Mouse (Mus musculus) lung, embryonic 16.5 days (tissue): Measurements from ENCODE around the gene Ero1l. TPM values are rescaled to one million over a fixed set of nuclear protein-coding genes. Genes with fewer than 3 reads are reported as not detected.

ENCODE experiments used
- ATAC-seq: fragments of 200-750 bp; cut with Nextera tagmentation; 2 replicates; pipeline ENCODE4 v1.8.0; 2017; ENCODE audit warnings: low read depth, mild to moderate bottlenecking, moderate library complexity
- H3K27ac ChIP-seq: fragments of 300-500 bp; sonication (generic); 2 replicates; pipeline ENCODE4 v1.5.1; 2014; ENCODE audit warnings: mild to moderate bottlenecking, control low read depth, low read length
- H3K27me3 ChIP-seq: fragments of 300-500 bp; sonication (generic); 2 replicates; pipeline ENCODE4 v1.6.1; 2014; ENCODE audit warnings: low read depth, low read length, mixed read lengths; ENCODE audit not compliant: control insufficient read depth, insufficient read depth
- H3K36me3 ChIP-seq: fragments of 300-500 bp; sonication (generic); 2 replicates; pipeline ENCODE4 v1.6.1; 2014; ENCODE audit warnings: low read length; ENCODE audit not compliant: control insufficient read depth, insufficient read depth
- H3K4me1 ChIP-seq: fragments of 300-500 bp; sonication (generic); replicated peaks from 2 replicates; pipeline ENCODE4 v1.6.1; 2014; ENCODE audit warnings: low read length, mixed read lengths; ENCODE audit not compliant: control insufficient read depth, insufficient read depth
- H3K4me2 ChIP-seq: fragments of 300-500 bp; sonication (generic); 2 replicates; pipeline ENCODE4 v1.6.1; 2014; ENCODE audit warnings: low read depth, low read length, control low read depth
- H3K4me3 ChIP-seq: fragments of 300-500 bp; sonication (generic); 2 replicates; pipeline ENCODE4 v1.5.1; 2014; ENCODE audit warnings: mild to moderate bottlenecking, low read length, control low read depth
- H3K9ac ChIP-seq: fragments of 300-500 bp; sonication (generic); 2 replicates; pipeline ENCODE4 v1.6.1; 2014; ENCODE audit warnings: low read length, control low read depth
- H3K9me3 ChIP-seq: fragments of 300-500 bp; sonication (generic); 2 replicates; pipeline ENCODE4 v1.6.1; 2016; ENCODE audit warnings: low read length; ENCODE audit not compliant: control insufficient read depth
- WGBS: fragments of 180-500 bp; shearing (Covaris S2); extraction: QIAGEN DNeasy Blood & Tissue Kit; methylation state at CpG from one replicate; pipeline ENCODE4 v1.1.7; 2014; 5-methylcytosine and 5-hydroxymethylcytosine counted together
- polyA plus RNA-seq: library from polyadenylated mRNA; unstranded; fragments of >200 nt; fragmentation: Nextera tagmentation; extraction: Ambion mirVana; gene quantifications from 2 replicates; pipeline ENCODE4 v1.2.1, GENCODE M21; 2015

Gene Ero1l
- polyA plus RNA-seq, 1 experiment from 2014 or later = 29.8 TPM

GRCm38 (mm10) chr14:45251548-45252076, 67.0 kb downstream of the Ero1l start:
- Histone ChIP-seq H3K9me3 (no peaks in the 10 kb centered on the region), H3K36me3 (no peaks in the 10 kb centered on the region), H3K4me2 (no peak overlapping the region), H3K4me1 (no peaks in the 10 kb centered on the region), H3K9ac (no peak overlapping the region), H3K27ac (no peak overlapping the region), H3K27me3 (no peaks in the 10 kb centered on the region), H3K4me3 (no peak overlapping the region)
- 90% methylated on average over 4 of the region's 4 CpGs for WGBS
- no peak for ATAC-seq

GRCm38 (mm10) chr14:45241613-45242012, 77.0 kb downstream of the Ero1l start:
- Histone ChIP-seq H3K4me2 (no peak overlapping the region), H3K9me3 (no peaks in the 10 kb centered on the region), H3K27me3 (no peaks in the 10 kb centered on the region), H3K4me1 (no peaks in the 10 kb centered on the region), H3K9ac (no peak overlapping the region), H3K4me3 (no peak overlapping the region), H3K27ac (no peak overlapping the region), H3K36me3 (no peaks in the 10 kb centered on the region)
- WGBS = 44% methylated on average over 1 of the region's 1 CpGs
- ATAC-seq = no peak

GRCm38 (mm10) chr14:45239042-45239441, 79.5 kb downstream of the Ero1l start:
- Histone ChIP-seq H3K4me1 (no peaks in the 10 kb centered on the region), H3K9ac (no peak overlapping the region), H3K4me2 (no peak overlapping the region), H3K27me3 (no peaks in the 10 kb centered on the region), H3K9me3 (no peaks in the 10 kb centered on the region), H3K27ac (no peak overlapping the region), H3K4me3 (no peak overlapping the region), H3K36me3 (no peaks in the 10 kb centered on the region)
- no peak for ATAC-seq
- WGBS = 76% methylated on average over 2 of the region's 2 CpGs

Other genes starting within 250 kb of the Ero1l start
- 1.6 TPM in 2 replicates for gene Gpr137c, start 99.1 kb downstream of the Ero1l start, polyA plus RNA-seq
- 17.4 and 19.2 TPM in 2 replicates for gene Txndc16, start 98.4 kb downstream of the Ero1l start, polyA plus RNA-seq
- 147 and 150 TPM in 2 replicates for gene Psmc6, start 11.0 kb upstream of the Ero1l start, polyA plus RNA-seq
- gene Styx, start 32.3 kb upstream of the Ero1l start, polyA plus RNA-seq = 57.5 and 61.9 TPM in 2 replicates
- 43.6 and 45.4 TPM in 2 replicates for gene Gnpnat1, start 86.1 kb upstream of the Ero1l start, polyA plus RNA-seq
- 276 and 304 TPM in 2 replicates for gene Fermt2, start 211.3 kb upstream of the Ero1l start, polyA plus RNA-seq